Mouse (Mus musculus) stomach, postnatal 0 days (tissue): ENCODE results near the gene Amn.

ENCODE experiments used
- CTCF ChIP-seq: IDR thresholded peaks from 2 replicates; pipeline ENCODE4 v1.5.1; 2016; ENCODE audit warnings: antibody characterized with exemption, low read depth, mild to moderate bottlenecking, moderate library complexity
- EP300 ChIP-seq: optimal IDR thresholded peaks from 2 replicates; pipeline ENCODE3; 2016; ENCODE audit warnings: antibody characterized with exemption

GRCm38 (mm10) chr12:111245070-111245469 is 25.8 kb upstream of the Amn start:
- no peak for TF ChIP-seq CTCF
- TF ChIP-seq EP300 = no peak
